Mouse (Mus musculus) C2C12 (cell line): ENCODE measurements around the gene Babam2. TPM values are rescaled to one million over a fixed set of nuclear protein-coding genes. Genes with fewer than 3 reads are reported as not detected.
A peak's percentile ranks its signal among the peaks of the same experiment; 100 is the strongest.
"Not testable (repeated sequence)": the region's sequence is repeated elsewhere in the genome, so short reads cannot be mapped to it uniquely, and the experiment has no call there.

Experiments used
- H3K27me3 ChIP-seq: one replicate; pipeline ENCODE4 v1.6.1; 2011; ENCODE audit not compliant: control insufficient read depth, insufficient read depth, insufficient read length
- H3K36me3 ChIP-seq: one replicate; pipeline ENCODE4 v1.6.1; 2011; ENCODE audit not compliant: control insufficient read depth, insufficient read depth
- H3K4me3 ChIP-seq: one replicate; pipeline ENCODE4 v1.5.1; 2011; ENCODE audit warnings: mild to moderate bottlenecking, control low read depth; ENCODE audit not compliant: poor library complexity, insufficient read depth, severe bottlenecking
- H3K79me2 ChIP-seq: one replicate; pipeline ENCODE4 v1.6.1; 2011; ENCODE audit not compliant: control insufficient read depth, insufficient read depth
- H3K79me3 ChIP-seq: one replicate; pipeline ENCODE4 v1.6.1; 2011; ENCODE audit warnings: low read depth, control low read depth
- H3ac ChIP-seq: one replicate; pipeline ENCODE3; 2011; ENCODE audit warnings: low read depth; ENCODE audit not compliant: control insufficient read depth, insufficient read length
- CEBPB ChIP-seq: IDR thresholded peaks from one replicate; pipeline ENCODE4 v1.6.1; 2011; ENCODE audit warnings: low read depth, mild to moderate bottlenecking, control low read depth, moderate library complexity
- CTCF ChIP-seq: IDR thresholded peaks from one replicate; pipeline ENCODE4 v1.5.1; 2011; ENCODE audit not compliant: control insufficient read depth, insufficient read depth, insufficient read length
- FOSL1 ChIP-seq: IDR thresholded peaks from one replicate; pipeline ENCODE4 v1.8.0; 2011; ENCODE audit warnings: mild to moderate bottlenecking, low read length; ENCODE audit not compliant: poor library complexity, insufficient read depth, severe bottlenecking
- MAX ChIP-seq: IDR thresholded peaks from one replicate; pipeline ENCODE4 v1.6.1; 2011; ENCODE audit warnings: mild to moderate bottlenecking, control low read depth
- MYOD1 ChIP-seq: IDR thresholded peaks from one replicate; pipeline ENCODE4 v1.6.1; 2011; ENCODE audit warnings: low read depth; ENCODE audit not compliant: control insufficient read depth, insufficient read length
- MYOG ChIP-seq: IDR thresholded peaks from one replicate; pipeline ENCODE4 v1.6.1; 2011; ENCODE audit not compliant: control insufficient read depth, insufficient read length; ENCODE audit errors: extremely low read depth
- USF1 ChIP-seq: IDR thresholded peaks from one replicate; pipeline ENCODE4 v1.6.1; 2011; ENCODE audit warnings: low read depth, mild to moderate bottlenecking, control low read depth, moderate library complexity
- polyA plus RNA-seq: library from polyadenylated mRNA; unstranded; fragments of >200 nt; fragmentation: generic; extraction: Trizol; gene quantifications from one replicate; pipeline ENCODE4 v1.2.1, GENCODE M21; 2012; ENCODE audit warnings: missing spikeins

The Babam2 gene
- polyA plus RNA-seq, 1 experiment: 36.0 TPM

- Histone ChIP-seq H3K79me2 (no peaks in the 10 kb centered on the region), H3ac (no peak overlapping the region), H3K4me3 (no peak overlapping the region), H3K27me3 (no peaks in the 10 kb centered on the region), H3K79me3 (no peaks in the 10 kb centered on the region), H3K36me3 (no peaks in the 10 kb centered on the region)
- TF ChIP-seq MYOD1: no peak
- TF ChIP-seq CTCF: no peak
- TF ChIP-seq MYOG: no peak
- TF ChIP-seq FOSL1: no peak
- TF ChIP-seq MAX: no peak
- no peak for TF ChIP-seq CEBPB
- TF ChIP-seq USF1: no peak
Observed at GRCm38 (mm10) chr5:31792863-31793262, 95.4 kb downstream of the Babam2 start.

GRCm38 (mm10) chr5:31795414-31795813 lies 97.9 kb downstream of the Babam2 start:
- Histone ChIP-seq H3K79me2 (no peaks in the 10 kb centered on the region), H3ac (no peak overlapping the region), H3K36me3 (no peaks in the 10 kb centered on the region), H3K27me3 (no peaks in the 10 kb centered on the region), H3K79me3 (no peaks in the 10 kb centered on the region), H3K4me3 (no peak overlapping the region)
- TF ChIP-seq CTCF (no peak), MYOG (no peak), CEBPB (no peak), MYOD1 (no peak), FOSL1 (no peak), USF1 (no peak), MAX (no peak)

- Histone ChIP-seq H3ac (no peak overlapping the region), H3K27me3 (no peaks in the 10 kb centered on the region), H3K79me3 (no peaks in the 10 kb centered on the region), H3K4me3 (no peak overlapping the region), H3K36me3 (no peaks in the 10 kb centered on the region), H3K79me2 (no peaks in the 10 kb centered on the region)
- TF ChIP-seq CEBPB (no peak), FOSL1 (no peak), MYOD1 (no peak), MAX (no peak), USF1 (no peak), MYOG (no peak)
Observed at GRCm38 (mm10) chr5:31796979-31797378, 99.5 kb downstream of the Babam2 start.

GRCm38 (mm10) chr5:31804211-31804610 lies 106.7 kb downstream of the Babam2 start:
- not testable (repeated sequence) for H3K79me3 ChIP-seq, H3ac ChIP-seq, H3K36me3 ChIP-seq, H3K4me3 ChIP-seq, H3K27me3 ChIP-seq, H3K79me2 ChIP-seq

GRCm38 (mm10) chr5:31804751-31805150 lies 107.3 kb downstream of the Babam2 start:
- no peaks in the 10 kb centered on the region for H3K79me3 ChIP-seq
- no peaks in the 10 kb centered on the region for H3K79me2 ChIP-seq
- TF ChIP-seq MAX: no peak
- TF ChIP-seq CEBPB: peak; percentile 77
- H3K4me3 ChIP-seq: no peak overlapping the region
- H3ac ChIP-seq: no peak overlapping the region
- no peaks in the 10 kb centered on the region for H3K36me3 ChIP-seq
- no peaks in the 10 kb centered on the region for H3K27me3 ChIP-seq

- H3K27me3 ChIP-seq: no peaks in the 10 kb centered on the region
- no peak for TF ChIP-seq CTCF
- TF ChIP-seq MYOG: no peak
- no peak for TF ChIP-seq CEBPB
- no peak for TF ChIP-seq FOSL1
- TF ChIP-seq USF1: no peak
- TF ChIP-seq MYOD1: no peak
- TF ChIP-seq MAX: no peak
- H3K79me2 ChIP-seq: no peaks in the 10 kb centered on the region
- H3K4me3 ChIP-seq: no peak overlapping the region
- H3K36me3 ChIP-seq: no peaks in the 10 kb centered on the region
- H3K79me3 ChIP-seq: no peaks in the 10 kb centered on the region
- no peak overlapping the region for H3ac ChIP-seq
Observed at GRCm38 (mm10) chr5:31807312-31807711, 109.8 kb downstream of the Babam2 start.
